Mouse (Mus musculus) spleen, postnatal 4 days (tissue): ENCODE results near the gene Ghdc.

Experiments used
- DNase-seq, 2 experiments: peaks; one replicate each; pipeline ENCODE4 v3.0.0; 2022; ENCODE audit warnings: low spot score in 2 of 2

Ghdc gene

DNA sequence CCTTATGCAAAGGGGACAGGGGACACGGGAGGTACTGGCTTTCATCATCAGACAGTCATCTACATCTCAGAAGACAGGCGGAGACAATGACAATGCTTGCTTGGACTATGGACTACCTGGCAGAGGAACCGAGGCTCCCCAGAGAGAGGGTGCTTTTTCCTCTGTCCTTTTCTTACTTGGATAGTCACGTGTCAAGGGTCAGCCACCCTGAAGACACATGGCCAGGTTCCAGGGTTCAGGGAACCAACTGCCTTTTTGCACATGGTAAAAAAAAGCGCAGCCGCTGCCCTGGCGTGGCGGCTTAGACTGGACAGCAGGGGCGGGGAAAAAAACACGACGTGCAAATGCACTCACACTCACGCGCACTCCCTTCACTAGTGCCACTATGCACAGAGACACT, 11.8 kb upstream of the Ghdc start:
- no peak for DNase-seq

GRCm38 (mm10) chr11:100781763-100782475, 11.2 kb upstream of the Ghdc start:
- no peak for DNase-seq

GRCm38 (mm10) chr11:100780247-100780646, 9.5 kb upstream of the Ghdc start:
- no peak for DNase-seq

- no peak for DNase-seq
Observed at GRCm38 (mm10) chr11:100778069-100778468, 7.3 kb upstream of the Ghdc start.

DNA sequence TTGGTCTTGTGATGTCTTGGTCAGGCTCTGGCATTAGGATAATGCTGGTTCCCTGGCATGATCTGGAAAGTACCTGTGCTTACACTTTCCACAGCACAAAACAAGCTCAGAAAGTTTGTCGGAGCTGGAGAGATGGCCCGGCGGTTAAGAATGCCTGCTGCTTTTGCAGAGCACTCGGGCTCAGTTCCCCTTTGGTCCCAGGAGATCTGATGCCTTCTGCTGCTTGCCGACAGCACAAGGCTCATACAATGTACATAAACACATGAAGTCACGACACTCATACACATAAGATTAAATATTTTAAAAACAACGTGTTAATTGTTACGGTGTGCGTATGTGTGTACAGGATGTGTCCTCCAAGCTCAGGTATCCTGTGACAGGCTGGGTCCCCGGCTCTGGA, 5.2 kb upstream of the Ghdc start:
- DNase-seq, result no peak

DNA sequence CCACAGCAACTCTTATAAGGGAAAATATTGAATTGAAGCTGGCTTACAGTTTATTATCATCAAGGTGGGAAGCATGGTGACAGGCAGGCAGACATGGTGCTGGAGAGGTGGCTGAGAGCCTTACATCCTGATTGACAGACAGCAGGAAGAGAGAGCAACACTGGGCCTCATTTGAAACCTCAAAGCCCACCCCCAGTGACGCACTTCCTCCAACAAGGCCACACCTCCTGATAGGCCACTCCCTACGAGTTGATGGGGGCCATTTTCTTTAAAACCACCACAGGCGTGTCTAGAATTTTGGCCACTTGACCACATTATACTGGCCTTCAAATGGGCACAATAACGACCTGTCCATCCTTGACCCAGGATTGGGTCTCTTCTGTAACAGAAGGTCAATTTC, 3.5 kb upstream of the Ghdc start:
- DNase-seq, result no peak

GRCm38 (mm10) chr11:100769980-100770379, 777 bp downstream of the Ghdc start:
- DNase-seq, result no peak

DNA sequence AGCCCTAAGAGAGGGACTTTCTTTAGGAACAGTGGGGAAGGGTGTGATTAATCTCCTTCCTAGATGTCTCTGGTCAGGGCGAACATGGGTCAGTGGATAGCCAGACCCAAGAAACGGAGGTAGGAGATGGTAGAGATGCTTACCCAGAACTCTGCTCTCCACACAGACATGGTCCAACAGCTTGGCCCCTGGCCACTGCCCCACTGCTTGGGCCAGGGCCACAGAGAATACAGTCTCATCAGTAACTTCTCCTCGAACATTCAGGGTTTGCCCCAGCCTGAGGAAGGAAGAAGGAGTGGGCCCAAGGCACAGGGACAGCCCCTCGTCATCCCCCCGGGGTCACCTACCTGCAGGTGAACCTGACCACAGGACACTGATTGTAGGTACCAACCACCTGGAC, 2.9 kb downstream of the Ghdc start:
- DNase-seq, result no peak

- DNase-seq, result no peak
Observed at GRCm38 (mm10) chr11:100766726-100767125, 4.0 kb downstream of the Ghdc start.

GRCm38 (mm10) chr11:100762831-100763230, 7.9 kb downstream of the Ghdc start, which contains the start of gene Hcrt:
TSS of gene Hcrt (minus strand) at chr11:100762931.
- DNase-seq, result no peak

GRCm38 (mm10) chr11:100761547-100762045, 9.2 kb downstream of the Ghdc start:
- DNase-seq, result peak; percentile 81 to 94

DNA sequence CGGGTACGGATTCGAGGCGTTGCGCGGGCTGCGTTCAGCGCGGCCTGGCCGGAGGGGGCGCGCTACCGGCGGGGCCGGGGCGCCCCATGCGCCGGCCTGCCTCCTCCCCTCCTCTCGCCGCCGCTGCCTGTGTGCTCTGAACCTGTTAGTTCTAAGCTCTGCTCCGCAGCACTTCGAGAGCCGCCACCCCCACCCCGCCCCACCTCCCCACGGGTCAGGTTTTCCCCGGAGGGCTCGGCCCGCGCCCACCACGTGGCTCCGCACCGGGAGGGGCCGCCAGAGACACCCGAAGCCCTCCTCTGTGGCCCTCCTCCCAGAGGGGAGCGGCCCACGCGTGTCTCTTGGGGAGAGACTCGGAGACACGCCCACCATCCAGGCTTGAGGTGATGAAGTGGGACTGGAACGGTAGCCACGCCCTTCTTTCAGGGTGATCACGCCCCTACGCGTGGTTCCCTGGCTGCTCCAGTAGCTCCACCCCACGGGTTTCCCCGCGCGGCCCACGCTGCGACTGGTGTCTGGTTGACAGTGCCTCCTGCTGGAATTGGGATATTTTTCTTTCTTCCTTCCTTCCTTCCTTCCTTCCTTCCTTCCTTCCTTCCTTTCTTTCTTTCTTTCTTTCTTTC, 11.0 kb downstream of the Ghdc start, which contains the start of gene Kcnh4:
Gene Kcnh4 (minus strand): TSS at position 332 of the 623 bp plus-strand sequence.
- DNase-seq, result peak; percentile 72 to 81

DNA sequence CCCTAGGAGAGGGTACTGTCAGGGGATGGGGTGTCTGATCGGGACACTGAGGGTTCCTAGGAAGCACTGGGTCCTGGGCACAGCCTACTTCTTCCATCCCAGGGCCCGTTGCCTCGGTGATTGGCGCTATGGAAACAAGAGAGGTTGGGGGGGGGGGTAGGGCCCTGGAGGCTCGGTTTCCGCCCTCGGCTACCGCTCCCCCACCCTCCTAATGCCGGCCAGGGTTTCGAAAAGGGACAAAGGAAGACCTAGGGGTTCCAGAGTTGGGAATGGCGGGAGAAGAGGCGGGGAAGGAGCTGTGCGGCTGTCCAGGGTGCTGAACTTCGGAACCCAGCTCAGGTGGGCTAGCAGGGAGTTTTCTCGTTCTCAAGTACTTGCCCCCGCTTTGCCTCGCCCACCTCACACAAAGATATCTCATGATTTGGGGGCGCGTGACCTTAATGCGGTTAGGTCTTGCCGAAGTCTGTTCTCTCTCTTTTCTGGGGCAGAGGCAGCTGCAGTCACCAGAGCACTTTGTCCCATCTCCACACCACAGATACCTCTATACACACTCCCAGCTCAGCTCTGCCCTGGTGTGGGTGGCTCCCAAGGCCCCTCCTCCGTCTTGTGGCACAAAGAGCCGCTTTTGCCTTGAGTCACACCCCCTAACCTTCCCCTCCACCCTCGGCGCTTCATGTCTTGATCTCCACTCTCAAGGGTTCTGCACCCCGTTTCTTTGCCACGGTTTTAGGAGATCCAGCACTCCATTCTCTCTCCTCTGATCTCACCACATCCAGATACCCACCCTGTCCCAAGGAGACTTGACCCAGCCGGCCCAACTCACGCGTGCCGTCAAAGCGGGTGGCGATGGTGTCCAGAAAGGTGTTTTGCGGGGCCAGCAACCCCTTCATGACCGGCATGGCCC, 11.8 kb downstream of the Ghdc start:
- DNase-seq, result peak in 1 of 2 experiments; percentile 76

- DNase-seq, result no peak
Observed at GRCm38 (mm10) chr11:100757566-100757965, 13.2 kb downstream of the Ghdc start.

DNA sequence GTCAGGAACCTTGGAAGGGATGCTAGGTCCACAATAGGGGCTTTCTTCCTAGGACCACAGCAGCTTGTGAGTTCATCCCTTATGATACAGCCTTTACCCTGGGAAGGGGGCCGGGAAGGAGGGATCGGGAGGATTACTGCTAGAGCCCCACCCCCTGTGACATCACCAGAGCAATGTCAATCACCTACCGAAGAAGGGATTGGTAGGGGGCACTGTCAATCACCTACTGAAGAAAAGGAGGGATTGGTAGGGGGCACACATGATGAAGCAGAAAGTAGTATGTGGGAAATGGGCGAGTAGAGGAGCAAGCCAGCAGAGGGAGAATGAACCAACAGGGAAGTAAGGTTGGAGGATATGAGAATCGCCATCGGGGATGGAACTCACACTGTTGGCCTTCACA, 14.3 kb downstream of the Ghdc start:
- DNase-seq, result no peak

- DNase-seq, result no peak
Observed at GRCm38 (mm10) chr11:100754693-100755057, 16.1 kb downstream of the Ghdc start.

DNA sequence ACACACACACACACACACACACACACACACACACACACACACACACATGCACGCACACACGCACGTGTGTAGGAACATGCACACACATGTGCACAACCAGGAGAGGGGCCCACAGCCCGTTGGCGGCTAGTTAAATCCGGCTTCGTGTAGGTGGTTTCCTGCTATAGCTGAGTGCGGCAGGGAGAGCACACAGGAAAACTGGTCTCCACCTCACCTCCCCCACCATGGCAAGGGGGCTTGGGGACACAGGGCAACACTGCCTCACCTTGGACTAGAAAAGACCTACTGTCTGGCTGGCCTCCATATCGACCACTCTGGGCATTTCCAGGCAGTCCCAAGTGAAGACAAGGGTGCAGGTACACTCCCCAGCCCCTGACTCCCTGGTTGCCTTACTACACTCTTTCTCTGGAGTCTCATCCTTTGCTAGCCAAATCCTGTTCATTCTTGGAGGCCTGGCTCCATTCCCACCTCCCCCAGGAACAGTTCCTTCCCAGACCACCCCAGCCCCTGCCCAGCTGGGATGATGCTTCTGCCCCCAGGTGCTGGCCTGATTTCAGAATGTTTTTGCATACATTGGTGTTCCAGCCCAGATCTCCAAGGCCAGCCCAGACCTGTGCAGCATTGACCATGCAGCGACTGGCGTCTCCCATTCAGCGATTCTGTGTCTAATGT, 16.6 kb downstream of the Ghdc start:
- DNase-seq, result no peak

- no peak for DNase-seq
Observed at GRCm38 (mm10) chr11:100752294-100752693, 18.5 kb downstream of the Ghdc start.

GRCm38 (mm10) chr11:100750127-100750526, 20.6 kb downstream of the Ghdc start:
- no peak for DNase-seq

GRCm38 (mm10) chr11:100749469-100749868, 21.3 kb downstream of the Ghdc start:
- no peak for DNase-seq

GRCm38 (mm10) chr11:100748620-100749019, 22.1 kb downstream of the Ghdc start:
- DNase-seq, result no peak

DNA sequence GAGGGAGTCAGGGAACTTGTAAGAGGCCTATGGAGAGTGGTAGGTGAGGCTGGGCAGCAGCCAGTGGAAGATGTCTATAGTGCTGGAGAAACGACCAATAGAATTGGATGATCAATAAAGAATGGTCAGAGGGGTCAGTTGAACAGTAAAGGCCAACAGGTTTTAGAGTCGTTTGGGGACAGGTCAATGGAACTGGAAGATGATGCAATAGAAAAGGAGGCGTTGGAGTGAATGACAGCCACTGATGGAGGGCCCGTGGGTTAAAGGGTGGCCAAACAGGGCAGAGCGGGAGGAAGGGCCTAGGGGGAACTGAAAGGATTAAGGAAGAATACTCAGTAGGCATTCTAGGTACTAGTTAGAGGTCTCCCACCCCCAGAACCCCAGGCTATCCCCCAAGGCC, 23.6 kb downstream of the Ghdc start:
- no peak for DNase-seq
